Mouse (Mus musculus) heart, embryonic 12.5 days (tissue): Measurements from ENCODE around the gene Mpg. TPM values are rescaled to one million over a fixed set of nuclear protein-coding genes. Genes with fewer than 3 reads are reported as not detected.

Source experiments
- ATAC-seq: fragments of 200-750 bp; cut with Nextera tagmentation; 2 replicates; pipeline ENCODE4 v1.8.0; 2017; ENCODE audit warnings: moderate TSS enrichment, moderate library complexity; ENCODE audit not compliant: insufficient number of reproducible peaks, low FRiP score
- H3K27ac ChIP-seq: fragments of 300-500 bp; sonication (generic); 2 replicates; pipeline ENCODE4 v1.5.1; 2016; ENCODE audit warnings: mild to moderate bottlenecking, moderate library complexity; ENCODE audit not compliant: poor library complexity, severe bottlenecking
- H3K27me3 ChIP-seq: fragments of 300-500 bp; sonication (generic); replicated peaks from 2 replicates; pipeline ENCODE4 v1.6.1; 2016; ENCODE audit warnings: mild to moderate bottlenecking, moderate library complexity
- H3K36me3 ChIP-seq: fragments of 300-500 bp; sonication (generic); 2 replicates; pipeline ENCODE4 v1.6.1; 2016; ENCODE audit warnings: mild to moderate bottlenecking, moderate library complexity
- H3K4me1 ChIP-seq: fragments of 300-500 bp; sonication (generic); replicated peaks from 2 replicates; pipeline ENCODE4 v1.6.1; 2016; ENCODE audit warnings: mild to moderate bottlenecking
- H3K4me2 ChIP-seq: fragments of 300-500 bp; sonication (generic); 2 replicates; pipeline ENCODE4 v1.6.1; 2016; ENCODE audit warnings: mild to moderate bottlenecking, moderate library complexity
- H3K4me3 ChIP-seq: fragments of 300-500 bp; sonication (generic); 2 replicates; pipeline ENCODE4 v1.5.1; 2016; ENCODE audit warnings: mild to moderate bottlenecking
- H3K9ac ChIP-seq: fragments of 300-500 bp; sonication (generic); 2 replicates; pipeline ENCODE4 v1.6.1; 2016; ENCODE audit warnings: mild to moderate bottlenecking, moderate library complexity
- H3K9me3 ChIP-seq: fragments of 300-500 bp; sonication (generic); replicated peaks from 2 replicates; pipeline ENCODE4 v1.6.1; 2016; ENCODE audit warnings: mild to moderate bottlenecking, moderate library complexity
- WGBS: fragments of 180-500 bp; shearing (Covaris S2); methylation state at CpG from one replicate; pipeline ENCODE4 v1.1.7; 2016; 5-methylcytosine and 5-hydroxymethylcytosine counted together
- polyA plus RNA-seq: library from polyadenylated mRNA; unstranded; fragments of >200 nt; fragmentation: Nextera tagmentation; extraction: Ambion mirVana; gene quantifications from 2 replicates; pipeline ENCODE4 v1.2.1, GENCODE M21; 2016

The Mpg gene
- polyA plus RNA-seq, 1 experiment from 2014 or later: 19.1 TPM

DNA sequence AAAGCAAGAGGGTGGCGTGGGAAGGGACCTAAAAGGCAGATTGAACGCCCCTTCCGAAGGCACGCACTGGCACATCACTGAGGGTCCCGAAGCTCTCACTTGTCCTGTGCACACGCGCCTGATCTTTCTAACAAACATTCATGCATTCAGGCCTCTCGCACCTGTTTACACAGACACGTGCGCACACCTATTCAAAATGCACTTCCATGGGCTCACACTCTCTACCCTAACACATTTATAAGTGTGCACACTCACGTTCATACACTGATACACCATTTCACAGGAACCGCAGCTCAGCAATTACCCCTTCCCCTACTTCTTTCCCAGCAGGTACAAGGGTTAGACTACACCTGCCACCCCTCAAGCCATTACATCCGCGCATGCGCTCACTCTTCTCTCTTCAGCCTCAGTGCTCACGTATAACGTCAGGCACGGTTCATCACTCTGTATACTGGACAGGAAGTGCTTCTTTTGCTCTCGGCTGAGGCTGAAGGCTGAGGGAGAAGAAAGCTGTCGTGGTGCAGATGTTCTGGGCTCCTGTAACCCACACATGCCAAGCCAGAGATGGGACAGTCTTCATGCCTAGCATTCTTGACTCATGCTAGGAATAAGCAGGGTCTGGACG, 3.6 kb upstream of the Mpg start:
- ATAC-seq: no peak

DNA sequence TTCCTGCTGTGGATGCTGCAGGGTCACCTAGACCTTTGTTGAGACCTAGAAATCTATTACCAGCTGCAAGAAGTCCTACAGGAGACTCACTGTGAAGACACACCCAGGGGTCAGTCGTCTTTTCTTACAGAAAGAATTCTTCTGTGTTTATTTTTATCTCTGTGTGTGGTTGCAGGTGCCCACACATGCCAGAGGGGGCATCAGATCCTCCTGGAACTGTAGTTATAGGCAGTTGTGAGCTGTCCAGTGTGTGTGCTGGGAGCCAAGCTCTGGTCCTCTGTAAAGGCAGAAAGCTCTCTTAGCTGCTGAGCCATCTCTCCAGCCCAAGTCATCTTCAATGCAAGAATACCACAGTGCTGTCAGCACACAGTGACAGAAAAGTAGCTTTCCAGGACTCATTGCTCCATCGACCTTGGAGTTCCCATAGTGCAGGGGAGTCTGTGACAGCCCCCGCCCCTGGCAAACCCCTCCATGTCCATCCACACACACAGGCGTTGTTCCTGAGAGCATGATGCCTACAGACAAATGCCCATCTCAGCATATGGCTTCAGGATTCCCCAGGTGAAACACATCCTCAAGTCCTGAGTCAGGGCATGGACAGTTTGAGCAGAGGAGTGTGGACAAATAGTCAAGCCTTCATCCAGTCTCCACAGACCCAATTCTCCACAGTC, 2.9 kb upstream of the Mpg start:
- H3K4me2 ChIP-seq: no peak overlapping the region
- WGBS: 65% methylated on average over 4 of the region's 4 CpGs
- H3K27me3 ChIP-seq: no peaks in the 10 kb centered on the region
- H3K9ac ChIP-seq: no peak overlapping the region
- no peak for ATAC-seq
- H3K4me1 ChIP-seq: peaks cover 75% of the 10 kb centered on the region
- no peaks in the 10 kb centered on the region for H3K9me3 ChIP-seq
- H3K4me3 ChIP-seq: no peak overlapping the region
- peak overlapping the region; percentile 10 for H3K27ac ChIP-seq
- H3K36me3 ChIP-seq: peaks cover 4% of the 10 kb centered on the region; the same call in 1 of the 2 replicates

More for the DNA sequence above, 3.6 kb upstream of the Mpg start:
- 12% methylated on average over 21 of the region's 21 CpGs for WGBS
- H3K27me3 ChIP-seq: no peaks in the 10 kb centered on the region
- H3K27ac ChIP-seq: peak overlapping the region; percentile 91
- peaks cover 81% of the 10 kb centered on the region for H3K4me1 ChIP-seq
- peak overlapping the region; percentile 80 for H3K4me3 ChIP-seq
- peak overlapping the region; percentile 77 for H3K4me2 ChIP-seq
- peak overlapping the region; percentile 92 for H3K9ac ChIP-seq
- H3K9me3 ChIP-seq: no peaks in the 10 kb centered on the region
- peaks cover 5% of the 10 kb centered on the region; the same call in 1 of the 2 replicates for H3K36me3 ChIP-seq

DNA sequence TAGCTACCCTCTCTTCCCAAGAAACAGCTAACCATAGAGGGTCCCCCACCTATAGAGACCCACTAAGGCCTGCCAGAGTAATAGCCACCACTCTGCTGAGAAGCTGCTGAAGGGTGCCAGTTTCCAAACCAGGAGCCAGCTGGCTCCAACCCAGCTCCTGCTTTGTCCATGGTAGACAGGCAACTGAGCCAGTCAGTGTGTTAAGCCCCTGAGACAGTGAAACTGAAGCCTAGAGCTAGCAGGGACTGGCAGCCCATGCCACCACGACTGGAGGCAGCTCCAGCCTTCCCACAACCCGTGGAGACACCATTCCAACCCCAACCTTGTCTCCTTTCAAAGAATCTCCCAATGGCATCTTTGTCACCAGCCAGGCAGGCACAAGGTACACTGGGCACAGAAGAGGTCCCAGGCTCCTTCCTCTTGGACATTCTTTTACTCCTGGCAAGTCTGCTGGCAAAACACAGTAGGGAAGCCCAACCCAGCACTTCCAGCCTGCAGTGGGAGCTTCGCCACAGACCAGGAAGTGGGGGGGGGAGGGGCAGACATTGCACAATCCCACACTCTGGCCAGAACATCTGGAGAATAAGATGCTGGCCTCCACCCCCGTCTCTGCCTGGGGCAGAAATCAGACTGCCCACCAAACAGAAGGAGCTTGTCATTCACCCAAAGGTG, 1.7 kb upstream of the Mpg start:
- Histone ChIP-seq H3K9me3 (no peaks in the 10 kb centered on the region), H3K4me3 (no peak overlapping the region), H3K36me3 (peaks cover 15% of the 10 kb centered on the region), H3K27me3 (no peaks in the 10 kb centered on the region), H3K9ac (no peak overlapping the region), H3K4me1 (peaks cover 65% of the 10 kb centered on the region), H3K27ac (peak overlapping the region; percentile 88), H3K4me2 (peak overlapping the region; percentile 22; the same call in 1 of the 2 replicates)
- peak; percentile 40; the same call in 1 of the 2 replicates for ATAC-seq
- WGBS: 23% methylated on average over 4 of the region's 4 CpGs

DNA sequence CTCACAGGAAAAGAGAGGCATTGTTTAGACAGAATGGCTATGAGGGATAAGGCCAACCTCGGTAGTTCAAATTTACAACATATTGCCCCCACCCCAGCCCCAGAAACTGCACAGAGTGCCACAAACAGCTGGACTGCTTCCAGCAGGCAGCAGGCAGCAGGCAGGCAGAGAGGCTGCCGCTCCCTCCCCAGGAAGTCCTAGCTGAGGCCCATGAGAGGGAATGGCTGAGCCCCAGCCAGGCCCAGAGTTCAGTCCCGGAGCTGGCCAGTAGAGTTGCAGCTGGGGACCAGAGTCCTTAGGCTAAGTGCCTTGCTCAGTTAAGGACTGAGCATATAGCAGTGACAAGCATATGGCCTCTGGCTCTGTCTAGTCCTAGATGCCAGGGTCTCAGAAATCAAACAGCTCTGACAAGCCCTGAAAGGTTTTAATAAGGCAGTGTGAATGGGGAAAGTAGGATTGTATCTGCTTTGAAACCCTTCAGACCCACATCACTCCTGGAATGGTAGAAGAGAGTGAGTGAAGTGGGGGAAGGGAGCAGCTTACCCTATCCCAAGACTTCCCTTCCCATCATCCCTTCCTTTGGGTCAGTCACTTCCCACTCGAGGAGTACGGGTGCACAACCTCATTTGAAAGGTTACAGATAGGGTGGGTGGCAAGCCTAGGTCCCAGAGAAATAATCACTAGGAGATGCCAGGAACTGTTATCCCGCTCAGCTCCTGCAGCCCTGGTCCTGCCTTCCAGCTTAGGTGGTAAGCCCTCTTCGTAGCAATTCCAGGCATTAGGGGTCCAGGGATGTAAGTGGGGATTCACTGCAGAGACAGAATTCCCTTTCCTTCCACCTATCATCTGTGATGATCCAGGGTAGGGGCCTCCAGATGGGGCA, 842 bp upstream of the Mpg start:
- WGBS: 46% methylated on average over 7 of the region's 7 CpGs
- peaks cover 24% of the 10 kb centered on the region for H3K36me3 ChIP-seq
- H3K9ac ChIP-seq: peak overlapping the region; percentile 34; the same call in 1 of the 2 replicates
- H3K9me3 ChIP-seq: no peaks in the 10 kb centered on the region
- H3K27me3 ChIP-seq: no peaks in the 10 kb centered on the region
- peak overlapping the region; percentile 22; the same call in 1 of the 2 replicates for H3K4me2 ChIP-seq
- peak overlapping the region; percentile 88 for H3K27ac ChIP-seq
- no peak for ATAC-seq
- H3K4me1 ChIP-seq: peaks cover 56% of the 10 kb centered on the region
- no peak overlapping the region for H3K4me3 ChIP-seq

DNA sequence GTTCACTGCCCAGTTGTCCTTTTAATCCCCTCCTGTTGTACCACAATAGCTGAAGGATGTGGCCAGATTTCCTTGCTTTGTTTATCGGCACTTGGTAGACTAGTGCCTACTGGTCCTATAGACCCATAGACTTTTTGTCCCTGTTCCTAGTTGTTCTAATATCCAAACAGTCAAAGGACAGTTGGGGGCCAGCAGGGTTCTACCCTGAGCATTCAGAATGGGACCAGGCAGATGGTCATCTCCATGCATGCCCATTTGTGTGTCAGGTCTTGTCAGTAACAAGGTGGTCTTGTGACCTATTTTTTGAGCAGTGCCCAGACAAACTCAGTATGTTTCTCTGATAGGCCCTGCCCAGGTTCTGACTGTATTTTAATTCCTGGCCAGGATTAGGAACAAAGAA, 736 bp downstream of the Mpg start:
- Histone ChIP-seq H3K4me2 (peak overlapping the region; percentile 82), H3K27ac (peak overlapping the region; percentile 88; the same call in 1 of the 2 replicates), H3K36me3 (peaks cover 40% of the 10 kb centered on the region), H3K9ac (peak overlapping the region; percentile 88), H3K27me3 (no peaks in the 10 kb centered on the region), H3K4me3 (peak overlapping the region; percentile 72), H3K4me1 (peaks cover 50% of the 10 kb centered on the region), H3K9me3 (no peaks in the 10 kb centered on the region)
- no peak for ATAC-seq
- WGBS: 28% methylated on average over 1 of the region's 1 CpGs

- no peak overlapping the region for H3K9ac ChIP-seq
- WGBS: 83% methylated on average over 9 of the region's 9 CpGs
- H3K27ac ChIP-seq: no peak overlapping the region
These were observed 1.2 kb downstream of the Mpg start for GRCm38 (mm10) chr11:32227555-32227954.

DNA sequence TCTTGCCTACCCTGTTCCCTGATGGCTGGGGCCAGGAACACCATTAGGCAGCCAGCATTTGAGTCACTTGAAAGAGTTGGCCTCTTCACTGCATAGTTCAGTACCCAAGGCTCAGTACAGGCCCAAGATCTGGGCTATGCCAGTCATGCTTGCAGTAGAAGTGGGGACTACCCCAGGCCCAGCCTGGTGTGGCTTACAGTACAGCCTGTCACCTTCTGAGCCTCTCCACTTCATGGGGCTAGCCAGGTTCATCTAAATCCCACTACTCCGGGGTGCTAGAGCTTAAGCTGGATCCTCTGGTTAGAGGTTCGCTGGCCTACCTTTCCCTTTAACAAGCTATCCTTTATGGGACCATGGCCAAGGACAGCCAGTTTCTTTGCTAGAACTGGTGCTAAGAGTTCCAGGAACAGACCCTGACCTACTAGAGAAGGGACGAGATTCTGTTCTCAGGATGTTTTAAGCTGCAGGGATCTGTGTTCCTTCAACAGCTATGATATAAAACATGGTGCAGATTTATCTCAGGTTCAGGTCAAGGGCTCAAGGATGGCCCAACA, 2.1 kb downstream of the Mpg start:
- no peak for ATAC-seq
- Histone ChIP-seq H3K4me3 (no peak overlapping the region), H3K36me3 (peaks cover 53% of the 10 kb centered on the region), H3K9ac (no peak overlapping the region), H3K4me2 (no peak overlapping the region), H3K27me3 (no peaks in the 10 kb centered on the region), H3K9me3 (no peaks in the 10 kb centered on the region), H3K4me1 (peaks cover 37% of the 10 kb centered on the region), H3K27ac (no peak overlapping the region)
- 88% methylated on average over 3 of the region's 3 CpGs for WGBS

More at GRCm38 (mm10) chr11:32227555-32227954, 1.2 kb downstream of the Mpg start:
- peaks cover 45% of the 10 kb centered on the region for H3K36me3 ChIP-seq
- H3K4me2 ChIP-seq: peak overlapping the region; percentile 82; the same call in 1 of the 2 replicates
- no peak for ATAC-seq
- H3K4me3 ChIP-seq: no peak overlapping the region
- H3K4me1 ChIP-seq: peaks cover 45% of the 10 kb centered on the region
- no peaks in the 10 kb centered on the region for H3K9me3 ChIP-seq
- no peaks in the 10 kb centered on the region for H3K27me3 ChIP-seq

GRCm38 (mm10) chr11:32230220-32230619, 3.9 kb downstream of the Mpg start:
- ATAC-seq: no peak
- H3K36me3 ChIP-seq: peaks cover 70% of the 10 kb centered on the region
- no peaks in the 10 kb centered on the region for H3K27me3 ChIP-seq

GRCm38 (mm10) chr11:32231125-32231524, 4.8 kb downstream of the Mpg start:
- WGBS: 84% methylated on average over 2 of the region's 2 CpGs

More at GRCm38 (mm10) chr11:32230220-32230619, 3.9 kb downstream of the Mpg start:
- Histone ChIP-seq H3K9me3 (no peaks in the 10 kb centered on the region), H3K4me1 (peaks cover 20% of the 10 kb centered on the region), H3K4me2 (no peak overlapping the region), H3K9ac (no peak overlapping the region), H3K4me3 (no peak overlapping the region), H3K27ac (no peak overlapping the region)
- 82% methylated on average over 4 of the region's 4 CpGs for WGBS

GRCm38 (mm10) chr11:32232848-32233247, 6.5 kb downstream of the Mpg start:
- Histone ChIP-seq H3K27me3 (no peaks in the 10 kb centered on the region), H3K4me2 (no peak overlapping the region), H3K27ac (no peak overlapping the region), H3K4me1 (peaks cover 16% of the 10 kb centered on the region; the same call in 1 of the 2 replicates), H3K4me3 (no peak overlapping the region), H3K36me3 (peaks cover 74% of the 10 kb centered on the region), H3K9me3 (no peaks in the 10 kb centered on the region), H3K9ac (no peak overlapping the region)
- WGBS: 84% methylated on average over 10 of the region's 10 CpGs
- no peak for ATAC-seq

More at GRCm38 (mm10) chr11:32231125-32231524, 4.8 kb downstream of the Mpg start:
- Histone ChIP-seq H3K4me1 (peaks cover 19% of the 10 kb centered on the region), H3K4me3 (no peak overlapping the region), H3K4me2 (no peak overlapping the region), H3K9ac (no peak overlapping the region), H3K36me3 (peaks cover 70% of the 10 kb centered on the region), H3K27ac (no peak overlapping the region), H3K9me3 (no peaks in the 10 kb centered on the region), H3K27me3 (no peaks in the 10 kb centered on the region)
- no peak for ATAC-seq
